In genomic region chr4:126958261-126958660, GRCm38 (mm10) we compare ENCODE assay signal across 20 mouse cellular contexts. TPM values are rescaled to one million over a fixed set of nuclear protein-coding genes. Genes with fewer than 3 reads are reported as not detected.
A peak's percentile ranks its signal among the peaks of the same experiment; 100 is the strongest.
DNase-seq lines count a peak whose midpoint lies in the region; ATAC-seq and TF ChIP-seq lines count a peak whose summit lies in the region.
"Had no signal": no experiment of that assay in that cellular context is flagged by ENCODE, and none has a peak within 500 bp of the region (broad histone marks: within the 10 kb centered on the region; RNA-seq: fewer than 3 reads in every experiment).

No protein-coding gene starts in this region.

- peak overlapping the region; percentile 65 for H3K27ac ChIP-seq in stomach, postnatal 0 days (replicated peaks)
- no peak overlapping the region for H3K27ac ChIP-seq in midbrain, embryonic 11.5 days (ENCODE audit: low read depth, low read length)
- H3K27ac ChIP-seq: embryonic facial prominence, embryonic 13.5 days; embryonic facial prominence, embryonic 15.5 days; forebrain, embryonic 10.5 days; forebrain, embryonic 12.5 days had no signal

- H3K9ac ChIP-seq in stomach, postnatal 0 days (ENCODE audit: low read length): no peak overlapping the region
- no peak overlapping the region for H3K9ac ChIP-seq in midbrain, embryonic 11.5 days (ENCODE audit: low read length)
- H3K9ac ChIP-seq: embryonic facial prominence, embryonic 13.5 days; embryonic facial prominence, embryonic 15.5 days; forebrain, embryonic 12.5 days had no signal

- no peak for TF ChIP-seq CTCF in stomach, postnatal 0 days (IDR thresholded peaks at IDR 0.05; ENCODE audit: low read depth)

- H3K4me3 ChIP-seq in stomach, postnatal 0 days (ENCODE audit: low read depth, low read length): no peak overlapping the region
- H3K4me3 ChIP-seq in midbrain, embryonic 11.5 days (ENCODE audit: low read depth, low read length): no peak overlapping the region
- H3K4me3 ChIP-seq: embryonic facial prominence, embryonic 13.5 days; embryonic facial prominence, embryonic 15.5 days; erythroblast, embryonic 14.5 days; forebrain, embryonic 10.5 days; forebrain, embryonic 12.5 days had no signal

- peaks cover 2% of the 10 kb centered on the region; the same call in 1 of the 2 replicates for H3K4me1 ChIP-seq in stomach, postnatal 0 days (replicated peaks; ENCODE audit: control insufficient read depth, insufficient read depth)
- H3K4me1 ChIP-seq in midbrain, embryonic 11.5 days (ENCODE audit: control insufficient read depth, insufficient read depth, low read length): no peaks in the 10 kb centered on the region

- WGBS in stomach, postnatal 0 days: 67% methylated on average over 2 of the region's 2 CpGs
- WGBS in midbrain, embryonic 11.5 days: 92% methylated on average over 2 of the region's 2 CpGs

- no peaks in the 10 kb centered on the region for H3K9me3 ChIP-seq in stomach, postnatal 0 days (ENCODE audit: control insufficient read depth, low read length)
- H3K9me3 ChIP-seq in midbrain, embryonic 11.5 days (ENCODE audit: control insufficient read depth, low read length): no peaks in the 10 kb centered on the region
- H3K9me3 ChIP-seq: embryonic facial prominence, embryonic 13.5 days; embryonic facial prominence, embryonic 15.5 days; forebrain, embryonic 10.5 days; forebrain, embryonic 12.5 days had no signal

- no peaks in the 10 kb centered on the region for H3K36me3 ChIP-seq in stomach, postnatal 0 days (ENCODE audit: control insufficient read depth, insufficient read depth, low read length)
- no peaks in the 10 kb centered on the region for H3K36me3 ChIP-seq in midbrain, embryonic 11.5 days (ENCODE audit: control insufficient read depth, insufficient read depth, low read length)

- no peaks in the 10 kb centered on the region for H3K27me3 ChIP-seq in stomach, postnatal 0 days (ENCODE audit: control insufficient read depth, insufficient read depth, low read length)
- H3K27me3 ChIP-seq in midbrain, embryonic 11.5 days (ENCODE audit: control insufficient read depth, insufficient read depth, low read length): no peaks in the 10 kb centered on the region
- H3K27me3 ChIP-seq: embryonic facial prominence, embryonic 13.5 days; embryonic facial prominence, embryonic 15.5 days; forebrain, embryonic 12.5 days had no signal

- ATAC-seq in stomach, postnatal 0 days (ENCODE audit: low FRiP score, low TSS enrichment): peak; percentile 90
- no peak for ATAC-seq in midbrain, embryonic 11.5 days (ENCODE audit: low FRiP score)
- ATAC-seq: forebrain, embryonic 14.5 days; forebrain, embryonic 16.5 days had no signal

- no peak for TF ChIP-seq EP300 in stomach, postnatal 0 days (optimal IDR thresholded peaks at IDR 0.05)

- DNase-seq in 3T3-L1 (ENCODE audit: low read depth, low spot score): peak; percentile 39
- peak; percentile 45 for DNase-seq in 416B (ENCODE audit: low read depth)
- DNase-seq in stomach, postnatal 0 days (ENCODE audit: low spot score): no peak
- no peak for DNase-seq in midbrain, embryonic 11.5 days (ENCODE audit: low spot score, missing footprints)
- no peak for DNase-seq in kidney, postnatal 4 days
- DNase-seq: adrenal gland, postnatal 25 days; cerebellum, adult 11 months; cerebellum, adult 18-20 months; cerebellum, adult 8-10 months; cerebellum, adult 9-11 months; cerebellum, postnatal 14 days; cerebellum, postnatal 36 days; embryo, embryonic 11 days had no signal

- no peak overlapping the region for H3K4me2 ChIP-seq in stomach, postnatal 0 days (replicated peaks; ENCODE audit: low read depth)
- no peak overlapping the region for H3K4me2 ChIP-seq in midbrain, embryonic 11.5 days
- H3K4me2 ChIP-seq: embryonic facial prominence, embryonic 13.5 days; embryonic facial prominence, embryonic 15.5 days; forebrain, embryonic 12.5 days had no signal

RNA-seq across cellular contexts. Expression of gene Zmym4, which starts 9.7 kb away (rescaled TPM):
- polyA plus RNA-seq in stomach, postnatal 0 days (2015; fragmentation: Nextera tagmentation; extraction: Ambion mirVana): 6.7 and 7.1 TPM in 2 replicates
- polyA plus RNA-seq in midbrain, embryonic 11.5 days (2014; fragmentation: Nextera tagmentation; extraction: Ambion mirVana): 29.8 and 31.6 TPM in 2 replicates

Comparison
In these comparisons a context has a peak if more than half of its experiments do, and no peak if none do; other contexts are left out.
1. DNase-seq: peak in 3T3-L1 (single experiment) and 416B (single experiment); none in stomach, postnatal 0 days (single experiment), midbrain, embryonic 11.5 days (single experiment) and kidney, postnatal 4 days (0 of 2).